Mouse (Mus musculus): Measurements from ENCODE around the gene Spata25.
"Not testable (repeated sequence)": the region's sequence is repeated elsewhere in the genome, so short reads cannot be mapped to it uniquely, and the experiment has no call there.

Spata25 gene

DNA sequence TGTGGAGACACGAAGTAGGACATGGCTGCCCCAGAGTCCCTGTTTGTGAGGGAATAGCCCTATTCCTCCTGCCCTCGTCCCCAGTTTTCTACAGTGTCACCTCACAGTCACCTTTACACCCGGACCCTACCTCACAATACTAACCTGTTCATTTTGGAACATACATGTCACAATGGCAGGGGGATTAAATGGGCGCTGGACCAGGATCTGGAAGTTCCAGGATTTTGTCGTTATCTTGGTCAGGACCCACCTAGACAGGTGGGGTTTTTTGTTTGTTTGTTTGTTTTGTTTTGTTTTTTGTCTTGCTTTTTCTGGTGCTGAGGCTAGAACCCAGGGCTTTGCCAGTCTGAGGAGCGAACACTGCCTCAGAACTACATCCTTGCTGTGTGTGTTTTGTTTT, at the start of gene Spata25:
Spata25 (minus strand) TSS at position 101 of the 400 bp plus-strand sequence.
- no peak for DNase-seq (ENCODE audit: low spot score)

DNA sequence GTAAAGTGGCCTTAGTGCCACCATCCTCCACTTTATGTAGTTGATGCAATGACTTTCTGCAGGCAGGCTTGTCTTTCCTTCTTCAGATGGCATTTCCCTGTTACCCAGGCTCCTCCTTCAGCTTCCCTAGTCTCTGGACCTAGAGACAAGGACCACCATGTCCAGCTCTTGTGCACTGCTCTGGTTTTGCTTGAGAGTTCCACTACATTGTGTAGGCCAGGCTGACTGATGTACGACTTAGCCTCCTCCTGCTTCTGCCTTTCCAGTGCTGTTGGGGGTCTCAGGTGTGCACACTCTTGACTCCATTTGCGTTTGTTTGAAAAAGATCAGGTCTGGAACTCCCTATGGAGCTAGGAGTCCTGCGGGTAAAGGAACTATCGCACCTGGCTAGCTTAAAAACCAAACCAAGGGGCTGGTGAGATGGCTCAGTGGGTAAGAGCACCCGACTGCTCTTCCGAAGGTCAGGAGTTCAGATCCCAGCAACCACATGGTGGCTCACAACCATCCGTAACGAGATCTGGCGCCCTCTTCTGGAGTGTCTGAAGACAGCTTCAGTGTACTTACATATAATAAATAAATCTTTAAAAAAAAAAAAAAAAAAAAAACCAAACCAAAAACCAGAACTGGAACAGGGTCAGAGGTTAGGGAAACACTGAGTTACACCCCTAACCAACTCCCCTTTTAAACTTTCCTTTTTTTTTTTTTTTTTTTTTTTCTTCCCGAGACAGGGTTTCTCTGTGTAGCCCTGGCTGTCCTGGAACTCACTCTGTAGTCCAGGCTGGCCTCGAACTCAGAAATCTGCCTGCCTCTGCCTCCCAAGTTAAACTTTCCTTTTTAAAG, 49.3 kb upstream of the Spata25 start:
- not testable (repeated sequence) for DNase-seq (ENCODE audit: low spot score)

DNA sequence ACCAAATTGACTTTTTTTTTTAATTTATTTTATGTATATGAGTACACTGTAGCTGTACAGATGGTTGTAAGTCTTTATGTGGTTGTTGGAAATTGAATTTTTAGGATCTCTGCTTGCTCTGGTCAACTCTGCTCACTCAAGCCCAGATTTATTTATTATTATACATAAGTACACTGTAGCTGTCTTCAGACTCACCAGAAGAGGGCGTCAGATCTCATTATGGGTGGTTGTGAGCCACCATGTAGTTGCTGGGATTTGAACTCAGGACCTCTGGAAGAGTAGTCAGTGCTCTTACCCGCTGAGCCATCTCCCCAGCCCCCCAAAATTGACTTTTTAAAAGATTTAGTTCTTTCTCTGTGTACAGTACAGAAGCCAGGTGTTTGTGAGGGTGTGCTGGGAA, 47.3 kb upstream of the Spata25 start:
- DNase-seq (ENCODE audit: low spot score), result not testable (repeated sequence)

DNA sequence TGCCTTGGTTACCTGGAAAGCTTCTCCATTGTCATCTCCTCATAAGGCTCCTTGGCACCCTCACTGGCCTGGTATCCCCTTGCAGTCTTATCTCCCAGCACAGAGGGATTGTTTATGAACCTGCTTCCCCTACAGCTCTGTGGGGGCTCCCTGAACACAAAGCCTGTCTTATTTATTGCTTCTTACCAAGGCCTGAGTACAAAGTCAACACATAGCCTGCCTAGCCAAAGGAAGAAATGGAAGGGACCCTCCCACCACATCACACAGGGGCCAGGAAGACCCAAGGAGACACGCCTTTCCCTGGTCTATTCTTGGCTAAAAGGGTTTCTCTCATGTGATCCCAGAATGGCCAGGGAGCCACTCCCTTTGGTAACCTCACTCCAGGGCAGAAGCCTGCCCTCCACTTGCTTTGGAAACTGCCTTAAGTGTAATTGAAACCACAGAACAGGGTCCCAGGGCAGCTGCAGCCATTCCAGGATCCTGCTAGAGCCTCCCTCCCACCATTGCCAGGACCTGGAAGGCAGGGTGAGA, 46.0 kb upstream of the Spata25 start:
- DNase-seq (ENCODE audit: low spot score), result no peak

DNA sequence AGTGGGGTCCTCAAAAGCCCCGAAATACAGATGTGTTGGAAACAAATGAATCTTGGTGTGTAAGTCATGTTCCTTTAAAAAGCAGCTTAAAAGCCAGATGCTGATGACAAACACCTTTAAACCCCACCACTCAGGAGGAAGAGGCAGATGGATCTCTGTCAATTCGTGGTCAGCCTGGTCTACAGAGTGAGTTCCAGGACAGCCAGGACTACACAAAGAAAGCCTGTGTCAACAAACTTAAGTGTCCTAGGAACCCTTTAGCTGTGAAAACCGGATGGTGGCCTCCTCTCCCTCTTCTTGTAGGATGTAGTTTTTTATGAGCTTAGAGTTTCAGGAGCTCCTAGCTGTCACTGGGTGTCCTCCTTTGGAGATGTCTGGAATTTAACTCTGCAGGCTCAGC, 45.3 kb upstream of the Spata25 start:
- no peak for DNase-seq (ENCODE audit: low spot score)

DNA sequence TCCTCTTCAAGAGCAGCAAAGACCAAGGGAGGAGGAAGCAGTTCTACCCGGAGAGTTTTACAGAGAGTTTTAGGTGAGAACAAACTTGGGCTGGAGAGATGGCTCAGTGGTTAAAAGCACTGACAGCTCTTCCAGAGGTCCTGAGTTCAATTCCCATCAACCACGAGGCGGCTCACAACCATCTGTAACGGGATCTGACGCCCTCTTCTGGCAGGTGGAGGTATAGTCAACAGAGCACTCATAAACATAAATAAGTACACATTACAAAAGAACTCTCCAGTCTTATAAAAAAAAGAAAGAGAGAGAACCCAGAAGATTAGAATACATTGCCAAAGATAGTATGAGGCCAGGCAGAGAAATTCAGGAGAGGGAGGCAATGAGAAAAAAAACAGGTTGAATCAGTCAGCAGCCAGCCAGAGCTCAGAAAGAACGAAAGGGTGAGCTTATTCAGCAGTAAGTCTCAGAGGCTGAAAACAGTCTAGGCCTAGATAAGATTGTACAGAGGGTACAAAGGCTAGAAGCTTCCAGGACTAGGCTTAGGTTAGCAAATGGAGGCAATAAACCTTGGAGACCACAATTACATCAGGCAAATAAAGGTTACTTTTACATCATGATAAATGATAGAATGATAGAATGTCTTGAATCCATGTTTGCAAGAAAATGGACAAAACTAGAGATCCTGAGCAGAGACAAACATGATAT, 43.4 kb upstream of the Spata25 start:
- DNase-seq (ENCODE audit: low spot score), result no peak

DNA sequence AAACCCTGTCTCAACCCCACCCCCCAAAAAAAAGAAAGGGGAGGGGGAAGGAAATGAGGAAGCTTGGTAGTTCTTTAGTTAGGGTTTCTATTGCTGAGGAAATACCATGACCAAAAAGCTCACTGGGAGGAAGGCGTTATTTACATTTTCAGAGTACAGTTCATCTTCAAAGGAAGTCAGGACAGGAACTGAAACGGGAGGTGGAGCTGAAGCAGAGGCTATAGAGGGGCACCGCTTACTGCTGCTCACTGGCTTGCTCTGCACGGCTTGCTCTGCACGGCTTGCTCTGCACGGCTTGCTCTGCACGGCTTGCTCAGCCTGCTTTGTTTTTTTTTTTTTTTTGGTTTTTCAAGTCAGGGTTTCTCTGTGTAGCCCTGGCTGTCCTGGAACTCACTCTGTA, 40.2 kb upstream of the Spata25 start:
- DNase-seq (ENCODE audit: low spot score), result no peak

DNA sequence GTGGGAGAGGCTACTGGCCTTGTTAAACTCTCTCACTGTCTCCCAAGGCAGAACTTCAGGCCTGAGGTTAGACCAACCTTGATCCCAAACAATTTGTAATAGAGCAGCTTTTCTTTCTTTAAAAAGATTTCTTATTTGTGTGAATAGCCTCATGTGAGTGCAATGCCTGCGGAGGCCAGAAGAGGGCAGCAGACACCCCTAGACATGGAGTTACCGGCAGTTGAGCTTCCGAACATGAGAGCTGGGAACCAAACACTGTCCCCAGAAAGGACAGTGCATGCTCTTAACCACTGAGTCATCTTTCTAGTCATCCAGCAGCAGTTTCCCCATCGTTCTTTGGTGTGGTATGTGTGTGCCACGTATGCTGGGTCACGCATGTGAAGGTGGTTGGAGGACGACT, 39.2 kb upstream of the Spata25 start:
- DNase-seq (ENCODE audit: low spot score), result no peak

DNA sequence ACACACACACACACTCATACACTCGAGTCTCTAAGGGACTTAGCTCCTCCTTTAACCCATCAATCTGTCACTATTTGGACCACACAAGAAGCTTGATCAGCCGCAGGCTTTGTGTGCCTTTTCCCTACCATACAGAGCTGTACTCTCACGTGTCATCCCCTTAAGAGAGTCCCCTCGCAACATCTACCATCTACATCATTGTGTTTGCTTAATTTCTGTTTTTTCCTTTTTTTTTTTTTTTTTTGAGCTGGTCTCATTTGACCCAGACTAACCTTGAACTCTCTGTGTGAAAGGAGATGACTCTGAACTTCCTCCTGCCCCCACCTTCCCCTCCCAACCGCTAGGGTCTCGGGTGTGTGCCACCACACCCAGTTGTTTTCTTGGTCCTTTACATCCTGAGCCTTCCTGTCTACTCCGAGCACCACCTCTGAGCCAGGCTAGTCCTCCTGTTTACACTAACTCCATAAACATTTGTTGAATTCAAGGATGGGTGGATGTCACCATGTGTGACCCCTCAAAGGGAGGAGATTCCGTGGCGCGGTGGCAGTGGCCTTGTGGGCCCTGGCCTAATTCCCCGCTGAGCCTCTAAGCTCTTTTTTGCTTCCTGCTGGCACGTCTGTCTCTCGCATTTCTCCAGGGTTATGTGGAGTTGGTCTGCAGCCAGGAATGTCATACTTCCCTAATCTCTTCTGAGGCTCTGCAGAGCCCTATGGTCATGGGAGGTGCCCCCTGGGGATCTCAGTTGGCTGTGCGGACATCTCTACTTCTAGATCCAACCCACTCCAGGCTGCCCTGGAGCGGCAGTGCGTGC, 38.6 kb upstream of the Spata25 start:
- no peak for DNase-seq (ENCODE audit: low spot score)

DNA sequence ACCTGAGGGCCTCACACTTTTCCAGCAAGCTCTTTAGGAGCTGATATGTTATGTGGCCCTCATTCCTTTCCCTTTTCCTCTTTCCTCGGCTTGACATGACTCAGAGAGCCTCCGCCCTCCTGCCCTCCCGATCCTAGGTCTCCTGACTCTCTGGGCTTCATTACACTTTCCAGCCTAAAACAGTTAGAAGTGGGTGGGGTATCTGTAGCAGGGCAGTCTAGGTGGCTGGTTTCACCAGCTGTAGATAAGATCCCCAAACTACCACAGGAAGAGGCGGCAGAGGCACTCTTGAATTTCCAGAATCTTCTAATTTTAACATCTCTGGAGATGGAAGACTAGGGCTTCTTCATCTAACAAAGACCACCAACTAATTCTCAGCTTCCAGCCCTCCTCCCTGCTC, 36.3 kb upstream of the Spata25 start:
- DNase-seq (ENCODE audit: low spot score), result no peak

DNA sequence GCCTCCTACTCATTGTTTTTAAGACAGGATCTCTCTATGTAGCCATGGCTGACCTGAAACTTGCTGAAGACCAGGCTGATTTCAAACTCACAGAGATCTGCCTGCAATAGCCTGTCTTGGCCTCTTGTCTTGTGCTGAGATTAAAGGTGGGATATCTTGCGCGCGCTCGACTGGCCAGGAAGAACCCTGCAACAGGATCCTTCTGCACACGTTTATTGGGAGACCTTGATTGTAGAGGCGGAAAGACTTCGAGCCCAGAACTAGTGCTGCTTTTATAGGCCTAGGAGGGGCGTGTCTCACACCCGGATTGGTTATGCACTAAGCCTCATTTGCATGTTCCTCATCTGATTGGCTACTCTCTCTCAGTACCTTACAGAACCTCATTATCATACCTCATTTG, 35.1 kb upstream of the Spata25 start:
- DNase-seq (ENCODE audit: low spot score), result not testable (repeated sequence)

DNA sequence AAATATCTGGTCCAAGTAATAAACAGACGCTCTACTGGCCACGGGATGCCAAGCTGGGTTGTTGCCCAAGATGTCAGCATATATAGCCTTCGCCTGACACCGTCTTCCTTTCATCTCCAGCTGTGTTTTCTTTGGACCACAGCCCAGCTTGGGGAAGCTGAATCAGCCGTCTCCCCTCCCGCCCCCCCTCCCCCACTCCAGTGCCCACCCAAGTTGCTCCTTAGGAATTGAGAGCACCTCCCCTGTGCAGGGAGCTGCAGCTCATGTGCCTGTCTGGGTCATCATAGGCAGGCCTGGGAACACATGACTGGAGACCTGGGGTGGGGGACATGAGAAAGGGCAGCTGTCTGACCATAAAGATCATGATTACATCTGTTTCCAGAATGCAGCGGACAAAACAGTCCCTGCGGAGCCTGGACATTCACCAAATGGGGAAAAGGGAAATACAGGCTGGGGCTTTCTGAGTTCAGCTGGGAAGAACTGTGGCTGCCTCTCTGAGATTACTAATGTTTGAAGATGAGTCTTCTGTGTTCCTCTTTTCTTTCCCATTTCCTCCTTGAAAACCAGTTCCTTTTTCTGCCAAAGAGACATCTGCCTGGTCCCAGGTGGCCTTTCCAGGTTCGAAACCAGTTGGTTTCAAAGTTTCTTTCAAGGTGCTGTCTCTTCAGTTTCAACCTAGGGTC, 34.0 kb upstream of the Spata25 start:
- DNase-seq (ENCODE audit: low spot score), result no peak

DNA sequence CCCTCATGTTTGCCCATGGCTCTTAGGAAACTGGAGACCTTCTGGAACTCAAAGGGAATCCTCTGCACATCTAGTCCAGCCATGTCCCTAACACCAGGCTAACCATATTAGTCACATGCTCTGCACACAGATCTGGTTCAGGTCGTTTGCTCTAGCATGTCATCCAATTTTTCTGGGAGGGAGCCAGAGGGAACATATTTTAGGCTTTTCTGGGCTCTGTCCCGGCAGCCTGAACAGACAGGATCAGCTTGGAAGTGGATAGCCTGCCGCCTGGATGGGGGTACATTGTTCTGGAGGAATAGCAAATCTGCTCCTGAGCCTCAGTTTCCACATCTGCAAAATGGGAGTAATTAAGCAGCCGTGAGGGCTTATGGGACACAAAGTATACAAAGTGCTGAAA, 32.8 kb upstream of the Spata25 start:
- no peak for DNase-seq (ENCODE audit: low spot score)

DNA sequence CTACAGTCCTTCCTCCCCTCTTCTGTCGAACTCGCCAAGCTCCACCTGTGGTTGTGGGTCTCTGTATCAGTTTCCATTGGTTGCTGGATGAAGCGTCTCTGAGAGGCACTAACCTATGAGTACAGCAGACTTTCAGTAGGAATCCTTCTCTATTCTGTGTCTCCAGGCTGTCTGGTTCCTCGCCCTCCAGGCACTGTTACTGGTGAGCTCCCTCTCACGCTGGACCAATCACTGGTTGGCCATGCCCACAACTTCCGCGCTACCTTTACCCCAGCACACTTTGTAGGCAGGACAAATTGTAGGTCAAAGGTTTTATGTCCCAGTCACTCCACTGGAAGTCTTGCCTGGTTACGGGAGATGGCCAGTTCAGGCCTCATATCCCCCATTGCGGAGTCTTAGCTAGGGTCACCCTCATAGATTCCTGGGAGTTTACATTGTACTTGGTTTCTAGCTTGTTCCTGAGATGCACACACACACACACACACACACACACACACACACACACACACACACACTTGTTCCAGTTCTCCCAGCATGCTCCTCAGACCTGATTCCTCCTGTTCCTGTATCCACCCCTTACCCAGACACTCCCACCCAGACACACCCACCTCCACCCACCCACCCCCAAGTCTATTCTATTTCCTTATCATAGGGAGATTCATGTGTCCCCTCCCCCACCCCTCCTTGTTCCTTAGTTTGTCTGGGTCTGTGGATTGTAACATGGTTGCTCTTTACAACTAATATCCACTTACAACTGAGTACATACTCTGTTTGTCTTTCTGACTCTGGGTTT, 31.5 kb upstream of the Spata25 start:
- DNase-seq (ENCODE audit: low spot score), result no peak

DNA sequence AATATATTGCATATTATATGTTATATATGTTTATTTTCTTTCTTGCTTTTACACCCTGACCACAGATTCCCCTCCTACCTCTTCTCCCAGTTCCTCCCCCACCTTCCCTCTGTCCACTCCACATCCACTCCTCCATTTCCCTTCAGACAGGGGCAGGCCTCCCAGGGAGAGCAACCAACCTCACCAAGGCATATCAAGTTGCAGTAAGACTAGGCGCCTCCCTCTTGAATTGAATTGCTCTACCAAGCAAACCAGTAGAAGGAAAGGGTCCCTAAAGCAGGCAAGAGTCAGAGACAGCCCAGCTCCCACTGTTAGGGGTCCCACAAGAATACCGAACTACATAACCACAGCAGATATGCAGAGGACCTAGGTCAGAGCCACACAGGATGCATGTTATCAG, 30.8 kb upstream of the Spata25 start:
- no peak for DNase-seq (ENCODE audit: low spot score)

DNA sequence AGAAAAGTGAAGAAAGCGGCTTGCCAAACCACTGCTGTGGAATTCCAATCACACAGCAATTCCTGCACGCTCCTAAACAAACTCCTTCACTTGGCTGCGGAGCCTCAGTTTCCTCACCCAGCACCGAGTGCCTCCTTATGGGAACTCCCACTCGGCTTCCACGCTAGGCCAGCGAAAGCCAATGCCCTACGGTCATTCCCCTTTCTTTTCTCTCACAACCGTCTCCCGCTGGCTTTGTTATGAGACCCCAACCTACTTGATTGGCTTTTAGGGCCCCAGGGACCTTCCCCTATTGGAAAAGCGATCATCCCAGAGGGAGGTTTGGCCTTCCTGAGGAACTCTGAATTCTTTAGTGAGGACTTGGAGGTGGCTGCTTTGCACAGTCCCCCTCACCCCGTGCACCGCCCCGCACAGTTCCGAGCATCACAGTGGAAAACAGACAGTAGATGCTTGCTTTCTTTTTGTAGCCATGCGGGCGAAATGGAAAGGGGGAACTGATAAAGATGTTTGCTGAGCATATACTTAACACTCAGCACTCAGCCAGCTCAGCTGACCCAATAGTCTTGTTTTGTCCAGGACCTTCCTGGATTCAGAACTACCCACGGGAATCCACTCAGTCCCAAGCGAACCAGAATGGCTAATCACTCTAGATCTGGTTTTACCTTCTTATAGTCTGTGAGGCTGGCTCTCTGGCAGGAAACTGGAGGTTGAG, 29.7 kb upstream of the Spata25 start:
- DNase-seq (ENCODE audit: low spot score), result no peak

DNA sequence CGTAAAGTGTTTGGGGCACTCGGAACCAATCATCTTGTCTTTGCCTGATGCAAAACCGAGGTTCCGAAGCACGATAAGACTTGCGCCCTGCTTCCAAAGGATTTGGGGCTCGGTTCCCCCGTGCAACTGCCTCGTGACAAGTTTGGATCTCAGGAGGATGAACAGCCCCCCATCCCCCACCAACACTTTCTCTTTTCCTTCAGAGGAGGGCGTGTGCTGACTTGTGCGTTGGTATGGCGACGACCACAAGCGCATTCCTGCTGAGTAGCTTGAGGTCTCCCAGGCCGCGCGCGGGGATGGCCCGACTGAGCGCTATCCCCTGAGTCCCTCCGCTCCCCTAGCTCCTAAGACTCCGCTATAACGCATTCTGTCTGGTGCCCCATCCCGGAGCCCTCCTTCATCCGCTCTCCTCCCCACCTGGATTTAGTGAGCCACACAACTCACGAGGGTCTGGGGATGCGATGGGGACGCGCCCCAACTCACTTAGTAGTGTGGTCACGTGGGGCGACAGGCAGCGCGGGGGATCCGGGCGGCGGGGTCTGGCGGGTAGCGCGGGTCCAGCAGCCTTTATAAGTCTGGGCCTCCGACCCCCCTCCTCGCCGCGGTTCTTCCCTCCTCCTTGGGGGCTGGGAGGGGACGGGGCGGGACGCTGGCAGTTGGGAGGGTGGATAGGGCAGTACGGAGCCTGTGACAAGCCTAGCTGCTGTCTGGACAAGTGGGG, 28.9 kb upstream of the Spata25 start, which contains the start of gene Pltp:
Pltp (minus strand) TSS at position 611 of the 721 bp plus-strand sequence.
- DNase-seq (ENCODE audit: low spot score), result no peak

DNA sequence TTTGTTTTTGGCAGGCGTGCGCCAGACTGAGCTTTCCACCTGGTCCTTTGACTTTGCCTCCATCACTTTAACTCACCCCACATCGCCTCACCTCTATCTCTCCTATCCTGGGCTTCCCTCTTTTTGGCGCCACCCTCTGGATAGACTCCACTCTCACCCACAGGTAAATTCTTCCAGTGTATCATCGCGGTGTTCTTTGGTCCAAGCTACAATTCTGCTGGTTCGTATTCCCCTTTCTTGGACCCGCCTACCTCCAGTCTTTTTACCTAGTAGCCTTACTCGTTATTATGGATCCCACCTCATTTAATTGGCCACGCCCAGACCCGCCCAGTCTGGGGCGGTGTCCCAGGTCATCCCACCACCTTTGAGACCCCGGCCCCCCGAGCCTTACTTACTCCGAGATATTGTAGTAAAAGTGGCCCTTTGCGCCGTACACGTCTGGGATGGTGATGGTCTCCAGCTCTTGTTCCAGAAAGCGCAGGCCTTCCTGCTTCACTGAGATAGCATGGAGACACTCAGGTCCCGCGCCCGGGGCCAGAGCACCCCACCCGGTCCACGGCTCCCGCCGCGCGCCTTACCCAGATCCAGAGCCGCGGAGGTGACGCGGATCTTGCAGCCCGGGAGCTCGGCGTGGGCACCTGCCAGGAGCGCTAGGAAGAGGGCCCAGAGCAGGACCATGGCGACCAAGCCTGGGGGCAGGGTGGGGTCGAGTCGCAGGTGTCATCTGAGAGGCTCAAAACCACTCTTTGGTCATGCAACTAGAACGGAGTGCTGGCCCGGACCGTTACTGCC, 28.2 kb upstream of the Spata25 start:
- DNase-seq (ENCODE audit: low spot score), result no peak

DNA sequence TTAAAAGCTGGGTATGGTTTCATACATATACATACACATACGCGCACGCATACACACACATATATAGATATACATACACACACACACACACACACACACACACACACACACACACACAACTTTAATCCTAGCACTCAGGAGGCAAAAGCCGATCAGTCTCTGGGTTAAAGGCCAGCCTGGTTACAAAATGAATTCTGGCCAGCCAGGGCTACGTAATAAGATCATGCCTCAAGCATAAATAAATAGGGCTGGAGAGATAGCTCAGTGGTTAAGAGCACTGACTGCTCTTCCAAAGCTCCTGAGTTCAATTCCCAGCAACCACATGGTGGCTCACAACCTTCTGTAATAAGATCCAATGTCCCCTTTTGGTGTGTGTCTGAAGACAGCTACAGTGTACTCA, 27.2 kb upstream of the Spata25 start:
- DNase-seq (ENCODE audit: low spot score), result not testable (repeated sequence)
